Mouse (Mus musculus) cerebellum, adult 2 months (tissue): Measurements from ENCODE around the gene Nsmce3. TPM values are rescaled to one million over a fixed set of nuclear protein-coding genes. Genes with fewer than 3 reads are reported as not detected.

Source experiments
- DNase-seq, 2 experiments: peaks; one replicate each; pipeline ENCODE4 v3.0.0; 2021
- H3K27ac ChIP-seq: fragments of 200-500 bp; 2 replicates; pipeline ENCODE4 v1.5.1; 2012; ENCODE audit warnings: low read length, control low read depth, inconsistent platforms; ENCODE audit not compliant: insufficient read depth
- H3K27me3 ChIP-seq: fragments of 200-500 bp; 2 replicates; pipeline ENCODE4 v1.6.1; 2012; ENCODE audit warnings: inconsistent platforms, mild to moderate bottlenecking, low read length, moderate library complexity; ENCODE audit not compliant: control insufficient read depth, insufficient read depth
- H3K4me1 ChIP-seq: fragments of 200-500 bp; 2 replicates; pipeline ENCODE4 v1.6.1; 2011; ENCODE audit warnings: low read length; ENCODE audit not compliant: control insufficient read depth, insufficient read depth
- H3K4me3 ChIP-seq: fragments of 200-500 bp; replicated peaks from 2 replicates; pipeline ENCODE3; 2011; ENCODE audit warnings: mild to moderate bottlenecking, low read depth, low read length, control low read depth; ENCODE audit not compliant: insufficient read depth
- CTCF ChIP-seq: fragments of 200-500 bp; IDR thresholded peaks from 2 replicates; pipeline ENCODE4 v1.5.1; 2011; ENCODE audit warnings: low read depth, mild to moderate bottlenecking, control low read depth, low read length, moderate library complexity, borderline replicate concordance; ENCODE audit not compliant: insufficient read depth
- POLR2A ChIP-seq: fragments of 200-500 bp; IDR thresholded peaks from 2 replicates; pipeline ENCODE4 v1.6.1; 2011; ENCODE audit warnings: low read length, control low read depth, borderline replicate concordance; ENCODE audit not compliant: insufficient read depth
- WGBS: fragments of 180-500 bp; shearing (Covaris S2); methylation state at CpG from one replicate; pipeline ENCODE4 v1.1.7; 2018; 5-methylcytosine and 5-hydroxymethylcytosine counted together
- polyA plus RNA-seq: library from polyadenylated mRNA; depleted of rRNA; stranded (reverse); fragments of >200 nt; gene quantifications from 2 replicates; pipeline ENCODE4 v1.2.3, GENCODE M21; 2012

Gene Nsmce3
- polyA plus RNA-seq, 1 experiment, result 6.8 TPM

- WGBS, result 90% methylated on average over 5 of the region's 5 CpGs
- H3K27me3 ChIP-seq, result no peaks in the 10 kb centered on the region
- H3K4me3 ChIP-seq, result no peak overlapping the region
- H3K27ac ChIP-seq, result no peak overlapping the region
- DNase-seq, result no peak
- no peaks in the 10 kb centered on the region for H3K4me1 ChIP-seq
- TF ChIP-seq CTCF (no peak), POLR2A (no peak)
These were observed 7.6 kb upstream of the Nsmce3 start for GRCm38 (mm10) chr7:64880415-64880814.

GRCm38 (mm10) chr7:64874941-64875340 is 2.1 kb upstream of the Nsmce3 start:
- H3K4me3 ChIP-seq, result no peak overlapping the region
- no peak for DNase-seq
- peaks cover 5% of the 10 kb centered on the region for H3K4me1 ChIP-seq
- TF ChIP-seq CTCF (no peak), POLR2A (no peak)
- WGBS, result 92% methylated on average over 4 of the region's 4 CpGs
- no peak overlapping the region for H3K27ac ChIP-seq
- H3K27me3 ChIP-seq, result no peaks in the 10 kb centered on the region

GRCm38 (mm10) chr7:64873266-64873665 is 469 bp upstream of the Nsmce3 start:
- no peaks in the 10 kb centered on the region for H3K27me3 ChIP-seq
- 25% methylated on average over 11 of the region's 11 CpGs for WGBS
- H3K4me3 ChIP-seq, result peak overlapping the region; percentile 36
- TF ChIP-seq CTCF (no peak), POLR2A (no peak)
- H3K4me1 ChIP-seq, result peaks cover 9% of the 10 kb centered on the region
- H3K27ac ChIP-seq, result no peak overlapping the region
- DNase-seq, result no peak

- peak overlapping the region; percentile 79 for H3K27ac ChIP-seq
- DNase-seq, result no peak
- peaks cover 9% of the 10 kb centered on the region for H3K4me1 ChIP-seq
- 1% methylated on average over 33 of the region's 33 CpGs for WGBS
- peak overlapping the region; percentile 69 for H3K4me3 ChIP-seq
- H3K27me3 ChIP-seq, result no peaks in the 10 kb centered on the region
- TF ChIP-seq POLR2A (no peak), CTCF (no peak)
These were observed 632 bp downstream of the Nsmce3 start for GRCm38 (mm10) chr7:64871987-64872742.

- Histone ChIP-seq H3K4me3 (no peak overlapping the region), H3K27me3 (no peaks in the 10 kb centered on the region), H3K27ac (no peak overlapping the region), H3K4me1 (peaks cover 9% of the 10 kb centered on the region)
- TF ChIP-seq CTCF (no peak), POLR2A (no peak)
- DNase-seq, result peak in 1 of 2 experiments; percentile 18
- WGBS, result 44% methylated on average over 6 of the region's 6 CpGs
These were observed 3.2 kb downstream of the Nsmce3 start for GRCm38 (mm10) chr7:64869549-64870065.

GRCm38 (mm10) chr7:64863538-64863937 is 9.3 kb downstream of the Nsmce3 start:
- Histone ChIP-seq H3K27me3 (no peaks in the 10 kb centered on the region), H3K4me1 (no peaks in the 10 kb centered on the region), H3K27ac (no peak overlapping the region), H3K4me3 (no peak overlapping the region)
- TF ChIP-seq CTCF (no peak), POLR2A (no peak)
- WGBS, result 37% methylated on average over 3 of the region's 3 CpGs
- DNase-seq, result no peak

- no peak overlapping the region for H3K27ac ChIP-seq
- no peaks in the 10 kb centered on the region for H3K4me1 ChIP-seq
- WGBS, result 32% methylated on average over 3 of the region's 3 CpGs
- DNase-seq, result no peak
- H3K4me3 ChIP-seq, result no peak overlapping the region
- H3K27me3 ChIP-seq, result no peaks in the 10 kb centered on the region
- no peak for TF ChIP-seq POLR2A
- no peak for TF ChIP-seq CTCF
These were observed 9.8 kb downstream of the Nsmce3 start for GRCm38 (mm10) chr7:64862978-64863377.

GRCm38 (mm10) chr7:64856526-64857082 is 16.2 kb downstream of the Nsmce3 start:
- H3K27me3 ChIP-seq, result no peaks in the 10 kb centered on the region
- no peak overlapping the region for H3K27ac ChIP-seq
- peaks cover 3% of the 10 kb centered on the region for H3K4me1 ChIP-seq
- DNase-seq, result peak in 1 of 2 experiments; percentile 31
- WGBS, result 16% methylated on average over 12 of the region's 12 CpGs
- TF ChIP-seq POLR2A (no peak), CTCF (no peak)
- H3K4me3 ChIP-seq, result peak overlapping the region; percentile 52
